Mouse (Mus musculus) R1 (cell line): ENCODE results near the gene Kcnc1.
A peak's percentile ranks its signal among the peaks of the same experiment; 100 is the strongest.

Experiments used
- DNase-seq: peaks from one replicate; pipeline ENCODE4 v3.0.0-alpha.2; 2018; ENCODE audit warnings: low read depth, low spot score

Gene Kcnc1

GRCm38 (mm10) chr7:46393718-46394511, 2.4 kb upstream of the Kcnc1 start:
- no peak for DNase-seq

GRCm38 (mm10) chr7:46394933-46395332, 1.4 kb upstream of the Kcnc1 start:
- DNase-seq = no peak

GRCm38 (mm10) chr7:46395571-46395970, 726 bp upstream of the Kcnc1 start:
- DNase-seq = no peak

GRCm38 (mm10) chr7:46396928-46397731, 833 bp downstream of the Kcnc1 start:
- peak; percentile 25 for DNase-seq

GRCm38 (mm10) chr7:46397732-46398333, 1.5 kb downstream of the Kcnc1 start:
- no peak for DNase-seq

- DNase-seq = no peak
Observed at GRCm38 (mm10) chr7:46398612-46399011, 2.3 kb downstream of the Kcnc1 start.

GRCm38 (mm10) chr7:46399676-46400075, 3.4 kb downstream of the Kcnc1 start:
- no peak for DNase-seq

- no peak for DNase-seq
Observed at GRCm38 (mm10) chr7:46400346-46400745, 4.0 kb downstream of the Kcnc1 start.

- DNase-seq = no peak
Observed at GRCm38 (mm10) chr7:46401371-46402180, 5.3 kb downstream of the Kcnc1 start.

- no peak for DNase-seq
Observed at GRCm38 (mm10) chr7:46403616-46404485, 7.6 kb downstream of the Kcnc1 start.

- DNase-seq = no peak
Observed at GRCm38 (mm10) chr7:46404756-46405155, 8.5 kb downstream of the Kcnc1 start.

- no peak for DNase-seq
Observed at GRCm38 (mm10) chr7:46408606-46409005, 12.3 kb downstream of the Kcnc1 start.

- DNase-seq = no peak
Observed at GRCm38 (mm10) chr7:46409204-46409789, 13.0 kb downstream of the Kcnc1 start.

GRCm38 (mm10) chr7:46410727-46411126, 14.4 kb downstream of the Kcnc1 start:
- no peak for DNase-seq

- DNase-seq = no peak
Observed at GRCm38 (mm10) chr7:46412823-46413222, 16.5 kb downstream of the Kcnc1 start.

- no peak for DNase-seq
Observed at GRCm38 (mm10) chr7:46413959-46414725, 17.8 kb downstream of the Kcnc1 start.

- no peak for DNase-seq
Observed at GRCm38 (mm10) chr7:46415818-46416425, 19.6 kb downstream of the Kcnc1 start.

GRCm38 (mm10) chr7:46417467-46417866, 21.2 kb downstream of the Kcnc1 start:
- DNase-seq = no peak

- DNase-seq = no peak
Observed at GRCm38 (mm10) chr7:46418102-46418622, 21.9 kb downstream of the Kcnc1 start.
